Mouse (Mus musculus) brown adipose tissue, adult 24 weeks (tissue): ENCODE measurements around the gene Cachd1. TPM values are rescaled to one million over a fixed set of nuclear protein-coding genes. Genes with fewer than 3 reads are reported as not detected.
A peak's percentile ranks its signal among the peaks of the same experiment; 100 is the strongest.

Experiments used
- H3K27ac ChIP-seq: fragments of 200-500 bp; replicated peaks from 2 replicates; pipeline ENCODE4 v1.5.1; 2012; ENCODE audit warnings: low read depth, mild to moderate bottlenecking, low read length
- H3K4me1 ChIP-seq: fragments of 200-500 bp; 2 replicates; pipeline ENCODE4 v1.6.1; 2012; ENCODE audit warnings: low read length, mixed read lengths; ENCODE audit not compliant: control insufficient read depth, insufficient read depth, insufficient read length
- H3K4me3 ChIP-seq: fragments of 200-500 bp; 2 replicates; pipeline ENCODE4 v1.5.1; 2012; ENCODE audit warnings: low read depth, mild to moderate bottlenecking, low read length, moderate library complexity; ENCODE audit not compliant: insufficient read depth
- polyA plus RNA-seq: library from polyadenylated mRNA; stranded (reverse); fragments of >200 nt; gene quantifications from 2 replicates; pipeline ENCODE4 v1.2.4, GENCODE M21; 2012; ENCODE audit not compliant: missing spikeins, insufficient read depth, insufficient read length

The Cachd1 gene
- polyA plus RNA-seq, 1 experiment = 1.8 TPM

GRCm38 (mm10) chr4:101043691-101044090 is 267.2 kb downstream of the Cachd1 start:
- H3K4me3 ChIP-seq = no peak overlapping the region
- H3K27ac ChIP-seq = no peak overlapping the region
- H3K4me1 ChIP-seq = no peaks in the 10 kb centered on the region

GRCm38 (mm10) chr4:101044149-101044548 is 267.7 kb downstream of the Cachd1 start:
- no peaks in the 10 kb centered on the region for H3K4me1 ChIP-seq
- no peak overlapping the region for H3K4me3 ChIP-seq
- no peak overlapping the region for H3K27ac ChIP-seq

- Histone ChIP-seq H3K4me3 (no peak overlapping the region), H3K27ac (no peak overlapping the region), H3K4me1 (no peaks in the 10 kb centered on the region)
Observed at GRCm38 (mm10) chr4:101046576-101046975, 270.1 kb downstream of the Cachd1 start.

- H3K27ac ChIP-seq = no peak overlapping the region
- H3K4me3 ChIP-seq = no peak overlapping the region
Observed at GRCm38 (mm10) chr4:101062146-101062545, 285.7 kb downstream of the Cachd1 start.

GRCm38 (mm10) chr4:101066401-101066800 is 289.9 kb downstream of the Cachd1 start:
- no peaks in the 10 kb centered on the region for H3K4me1 ChIP-seq
- H3K4me3 ChIP-seq = no peak overlapping the region
- no peak overlapping the region for H3K27ac ChIP-seq

More at GRCm38 (mm10) chr4:101062146-101062545, 285.7 kb downstream of the Cachd1 start:
- H3K4me1 ChIP-seq = no peaks in the 10 kb centered on the region

- H3K27ac ChIP-seq = no peak within 1 kb of the TSS
- H3K4me3 ChIP-seq = peak within 1 kb of the TSS; percentile 38
- H3K4me1 ChIP-seq = no peaks in the 10 kb centered on the region
Observed at GRCm38 (mm10) chr4:101068786-101069153, 292.3 kb downstream of the Cachd1 start, which contains the start of gene Raver2. Gene Raver2 (plus strand): TSS chr4:101068983.

- no peak overlapping the region for H3K27ac ChIP-seq
- no peaks in the 10 kb centered on the region for H3K4me1 ChIP-seq
- peak overlapping the region; percentile 38 for H3K4me3 ChIP-seq
Observed at GRCm38 (mm10) chr4:101069154-101069971, 292.9 kb downstream of the Cachd1 start.

GRCm38 (mm10) chr4:101071570-101071969 is 295.1 kb downstream of the Cachd1 start:
- Histone ChIP-seq H3K27ac (no peak overlapping the region), H3K4me1 (no peaks in the 10 kb centered on the region), H3K4me3 (no peak overlapping the region)

- H3K4me3 ChIP-seq = no peak overlapping the region
Observed at GRCm38 (mm10) chr4:101076425-101076824, 299.9 kb downstream of the Cachd1 start.

More at GRCm38 (mm10) chr4:101076425-101076824, 299.9 kb downstream of the Cachd1 start:
- H3K27ac ChIP-seq = no peak overlapping the region
- H3K4me1 ChIP-seq = no peaks in the 10 kb centered on the region

Other genes with a start within 250 kb of the Cachd1 start
- gene Gm10577, start 244.0 kb downstream of the Cachd1 start, polyA plus RNA-seq = not detected in 2 replicates